Mouse (Mus musculus): Measurements from ENCODE around the gene Slit2. TPM values are rescaled to one million over a fixed set of nuclear protein-coding genes. Genes with fewer than 3 reads are reported as not detected.

Gene Slit2
- polyA plus RNA-seq, 1 experiment from 2014 or later: 30.7 TPM

DNA sequence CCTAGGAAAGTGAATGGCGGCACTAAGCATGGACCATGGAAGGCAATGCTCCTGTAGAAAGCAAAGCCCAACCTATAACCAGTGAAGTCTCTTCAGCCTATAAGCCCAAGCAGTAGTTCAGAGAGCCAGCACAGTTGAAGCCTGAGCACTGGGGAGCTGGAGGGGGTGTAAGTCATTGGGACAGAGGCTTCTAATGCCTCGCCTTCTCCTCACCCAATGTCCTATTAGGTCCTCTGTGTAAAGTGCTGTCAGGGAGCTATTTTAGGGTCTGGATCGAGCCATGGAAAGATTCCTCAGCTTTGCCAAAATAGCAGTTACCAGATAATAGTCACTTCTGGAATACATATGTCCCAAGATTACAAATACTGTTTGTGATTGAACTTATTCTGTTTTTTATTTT, 318.2 kb downstream of the Slit2 start:
- Histone ChIP-seq H3K27me3 (replicated peaks; ENCODE audit: insufficient read depth, low read length) (no peaks in the 10 kb centered on the region), H3K27ac (ENCODE audit: low read length) (peak overlapping the region; percentile 38; the same call in 1 of the 2 replicates), H3K4me1 (ENCODE audit: insufficient read depth, low read depth, low read length) (no peaks in the 10 kb centered on the region), H3K4me2 (replicated peaks; ENCODE audit: low read depth, low read length) (no peak overlapping the region), H3K9me3 (ENCODE audit: low read length) (no peaks in the 10 kb centered on the region), H3K9ac (replicated peaks; ENCODE audit: low read depth) (no peak overlapping the region), H3K4me3 (ENCODE audit: low read depth, low read length) (no peak overlapping the region), H3K36me3 (ENCODE audit: insufficient read depth, low read length) (peaks cover 10% of the 10 kb centered on the region; the same call in 1 of the 2 replicates)
- ATAC-seq: peak; percentile 91
- no peak for TF ChIP-seq CTCF (IDR thresholded peaks at IDR 0.05)
- TF ChIP-seq EP300 (IDR thresholded peaks at IDR 0.05): peak; percentile 62
- WGBS: 72% methylated on average over 3 of the region's 3 CpGs
- peak; percentile 90 for DNase-seq (ENCODE audit: low spot score)

DNA sequence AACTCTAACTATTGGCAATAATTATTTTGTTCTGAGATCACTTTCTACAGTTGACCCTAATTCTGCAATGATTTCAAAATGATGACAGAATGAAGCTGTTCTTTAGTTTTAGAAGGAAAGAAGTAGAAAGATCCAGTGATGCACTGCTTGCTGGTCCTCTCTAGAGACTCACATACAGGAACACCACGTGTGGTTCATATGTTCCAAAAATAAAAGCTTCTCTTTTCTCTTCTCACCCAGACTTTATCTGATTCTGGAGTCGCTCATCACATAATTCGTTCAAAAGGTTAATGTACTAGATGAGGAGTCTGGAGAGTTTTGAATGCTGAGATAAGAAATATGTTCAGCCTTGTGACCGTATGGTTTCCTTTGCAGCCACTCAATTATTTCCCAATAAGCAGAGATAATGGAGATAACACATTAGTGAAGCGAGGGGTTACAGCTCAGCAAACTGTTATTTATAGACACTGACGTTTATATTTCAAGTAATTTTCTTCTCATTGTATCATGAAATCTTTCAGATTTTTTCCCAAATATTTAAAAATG, 332.2 kb downstream of the Slit2 start:
- H3K4me3 ChIP-seq (ENCODE audit: low read depth, low read length): no peak overlapping the region
- H3K27me3 ChIP-seq (replicated peaks; ENCODE audit: insufficient read depth, low read length): no peaks in the 10 kb centered on the region
- 35% methylated on average over 6 of the region's 6 CpGs for WGBS
- TF ChIP-seq EP300 (IDR thresholded peaks at IDR 0.05) (peak; percentile 91), CTCF (IDR thresholded peaks at IDR 0.05) (no peak)
- ATAC-seq (peak; percentile 92), DNase-seq (ENCODE audit: low spot score) (peak; percentile 87)
- no peak overlapping the region for H3K4me2 ChIP-seq (replicated peaks; ENCODE audit: low read depth, low read length)
- no peak overlapping the region; the same call in 1 of the 2 replicates for H3K27ac ChIP-seq (ENCODE audit: low read length)
- no peaks in the 10 kb centered on the region for H3K9me3 ChIP-seq (ENCODE audit: low read length)
- no peaks in the 10 kb centered on the region for H3K4me1 ChIP-seq (ENCODE audit: insufficient read depth, low read depth, low read length)
- no peak overlapping the region for H3K9ac ChIP-seq (replicated peaks; ENCODE audit: low read depth)
- no peaks in the 10 kb centered on the region for H3K36me3 ChIP-seq (ENCODE audit: insufficient read depth, low read length)

GRCm38 (mm10) chr5:48320597-48320996, 337.7 kb downstream of the Slit2 start:
- H3K9me3 ChIP-seq (ENCODE audit: low read length): no peaks in the 10 kb centered on the region
- no peak overlapping the region for H3K4me2 ChIP-seq (replicated peaks; ENCODE audit: low read depth, low read length)
- H3K9ac ChIP-seq (replicated peaks; ENCODE audit: low read depth): no peak overlapping the region
- WGBS: 54% methylated on average over 4 of the region's 4 CpGs
- no peaks in the 10 kb centered on the region for H3K36me3 ChIP-seq (ENCODE audit: insufficient read depth, low read length)
- peak; percentile 70 for TF ChIP-seq EP300 (IDR thresholded peaks at IDR 0.05)
- no peak for TF ChIP-seq CTCF (IDR thresholded peaks at IDR 0.05)
- H3K4me3 ChIP-seq (ENCODE audit: low read depth, low read length): no peak overlapping the region
- peak; percentile 80 for DNase-seq (ENCODE audit: low spot score)
- H3K27me3 ChIP-seq (replicated peaks; ENCODE audit: insufficient read depth, low read length): no peaks in the 10 kb centered on the region
- ATAC-seq: peak; percentile 80
- H3K4me1 ChIP-seq (ENCODE audit: insufficient read depth, low read depth, low read length): no peaks in the 10 kb centered on the region
- H3K27ac ChIP-seq (ENCODE audit: low read length): peak overlapping the region; percentile 44

- no peak overlapping the region for H3K27ac ChIP-seq (ENCODE audit: low read length)
- TF ChIP-seq EP300 (IDR thresholded peaks at IDR 0.05) (no peak), CTCF (IDR thresholded peaks at IDR 0.05) (no peak)
- ATAC-seq: no peak
These were observed 343.3 kb downstream of the Slit2 start for GRCm38 (mm10) chr5:48326221-48326620.

GRCm38 (mm10) chr5:48327652-48328051, 344.7 kb downstream of the Slit2 start, which contains the start of gene 5730480H06Rik:
TSS of gene 5730480H06Rik (plus strand) at chr5:48327952.
- Histone ChIP-seq H3K27me3 (replicated peaks; ENCODE audit: insufficient read depth, low read length) (no peaks in the 10 kb centered on the region), H3K4me1 (ENCODE audit: insufficient read depth, low read depth, low read length) (no peaks in the 10 kb centered on the region), H3K27ac (ENCODE audit: low read length) (no peak within 1 kb of the TSS), H3K4me2 (replicated peaks; ENCODE audit: low read depth, low read length) (no peak within 1 kb of the TSS), H3K36me3 (ENCODE audit: insufficient read depth, low read length) (no peaks in the 10 kb centered on the region), H3K9me3 (ENCODE audit: low read length) (no peaks in the 10 kb centered on the region), H3K9ac (replicated peaks; ENCODE audit: low read depth) (no peak within 1 kb of the TSS), H3K4me3 (ENCODE audit: low read depth, low read length) (no peak within 1 kb of the TSS)
- no peak for DNase-seq (ENCODE audit: low spot score)
- no peak for ATAC-seq
- 91% methylated on average over 8 of the region's 8 CpGs for WGBS
- no peak for TF ChIP-seq CTCF (IDR thresholded peaks at IDR 0.05)
- TF ChIP-seq EP300 (IDR thresholded peaks at IDR 0.05): no peak

More at GRCm38 (mm10) chr5:48326221-48326620, 343.3 kb downstream of the Slit2 start:
- Histone ChIP-seq H3K36me3 (ENCODE audit: insufficient read depth, low read length) (no peaks in the 10 kb centered on the region), H3K4me2 (replicated peaks; ENCODE audit: low read depth, low read length) (no peak overlapping the region), H3K9me3 (ENCODE audit: low read length) (no peaks in the 10 kb centered on the region), H3K9ac (replicated peaks; ENCODE audit: low read depth) (no peak overlapping the region), H3K27me3 (replicated peaks; ENCODE audit: insufficient read depth, low read length) (no peaks in the 10 kb centered on the region), H3K4me1 (ENCODE audit: insufficient read depth, low read depth, low read length) (no peaks in the 10 kb centered on the region), H3K4me3 (ENCODE audit: low read depth, low read length) (no peak overlapping the region)
- DNase-seq (ENCODE audit: low spot score): no peak

DNA sequence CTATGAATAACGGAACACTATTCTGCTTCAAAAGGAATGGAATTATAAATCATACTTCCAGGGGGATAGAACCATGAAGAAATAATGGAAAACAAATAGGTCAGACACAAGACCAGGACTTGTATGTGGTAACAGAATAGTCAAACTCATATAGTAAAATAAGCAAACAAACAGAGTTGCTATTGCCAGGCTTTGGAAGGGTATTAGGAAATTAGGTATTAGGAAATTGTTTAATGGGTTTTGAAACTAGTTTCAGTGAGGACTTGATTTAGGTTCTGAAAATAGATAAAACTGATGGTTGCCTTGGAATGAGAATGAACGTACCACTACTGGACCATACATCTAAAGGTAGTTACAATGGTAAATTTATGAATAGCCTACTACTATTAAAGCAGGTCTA, 346.8 kb downstream of the Slit2 start:
- no peak overlapping the region for H3K4me3 ChIP-seq (ENCODE audit: low read depth, low read length)
- no peaks in the 10 kb centered on the region for H3K4me1 ChIP-seq (ENCODE audit: insufficient read depth, low read depth, low read length)
- H3K36me3 ChIP-seq (ENCODE audit: insufficient read depth, low read length): no peaks in the 10 kb centered on the region
- no peak overlapping the region for H3K9ac ChIP-seq (replicated peaks; ENCODE audit: low read depth)
- DNase-seq (ENCODE audit: low spot score): peak; percentile 68
- H3K27me3 ChIP-seq (replicated peaks; ENCODE audit: insufficient read depth, low read length): no peaks in the 10 kb centered on the region
- peak; percentile 33; the same call in 1 of the 2 replicates for ATAC-seq
- H3K9me3 ChIP-seq (ENCODE audit: low read length): no peaks in the 10 kb centered on the region
- no peak overlapping the region for H3K27ac ChIP-seq (ENCODE audit: low read length)
- TF ChIP-seq EP300 (IDR thresholded peaks at IDR 0.05): no peak; the same call in 1 of the 2 replicates
- TF ChIP-seq CTCF (IDR thresholded peaks at IDR 0.05): no peak
- H3K4me2 ChIP-seq (replicated peaks; ENCODE audit: low read depth, low read length): no peak overlapping the region
- WGBS: 70% methylated on average over 2 of the region's 2 CpGs
